Mouse (Mus musculus) CD4-positive, CD25-positive, alpha-beta regulatory T cell, adult 9 weeks (primary cell): ENCODE data around the gene Catsperz. TPM values are rescaled to one million over a fixed set of nuclear protein-coding genes. Genes with fewer than 3 reads are reported as not detected.

Experiments
- polyA plus RNA-seq: library from polyadenylated mRNA; unstranded; fragments of 100-300 nt; shearing (Covaris generic); gene quantifications from one replicate; pipeline ENCODE4 v1.2.1, GENCODE M21; 2017

Catsperz gene
- not detected for polyA plus RNA-seq

GRCm38 (mm10) chr19:6925307-6925573 is at the start of gene Catsperz:
Gene Catsperz, minus strand, starts transcription at chr19:6925380.

DNA sequence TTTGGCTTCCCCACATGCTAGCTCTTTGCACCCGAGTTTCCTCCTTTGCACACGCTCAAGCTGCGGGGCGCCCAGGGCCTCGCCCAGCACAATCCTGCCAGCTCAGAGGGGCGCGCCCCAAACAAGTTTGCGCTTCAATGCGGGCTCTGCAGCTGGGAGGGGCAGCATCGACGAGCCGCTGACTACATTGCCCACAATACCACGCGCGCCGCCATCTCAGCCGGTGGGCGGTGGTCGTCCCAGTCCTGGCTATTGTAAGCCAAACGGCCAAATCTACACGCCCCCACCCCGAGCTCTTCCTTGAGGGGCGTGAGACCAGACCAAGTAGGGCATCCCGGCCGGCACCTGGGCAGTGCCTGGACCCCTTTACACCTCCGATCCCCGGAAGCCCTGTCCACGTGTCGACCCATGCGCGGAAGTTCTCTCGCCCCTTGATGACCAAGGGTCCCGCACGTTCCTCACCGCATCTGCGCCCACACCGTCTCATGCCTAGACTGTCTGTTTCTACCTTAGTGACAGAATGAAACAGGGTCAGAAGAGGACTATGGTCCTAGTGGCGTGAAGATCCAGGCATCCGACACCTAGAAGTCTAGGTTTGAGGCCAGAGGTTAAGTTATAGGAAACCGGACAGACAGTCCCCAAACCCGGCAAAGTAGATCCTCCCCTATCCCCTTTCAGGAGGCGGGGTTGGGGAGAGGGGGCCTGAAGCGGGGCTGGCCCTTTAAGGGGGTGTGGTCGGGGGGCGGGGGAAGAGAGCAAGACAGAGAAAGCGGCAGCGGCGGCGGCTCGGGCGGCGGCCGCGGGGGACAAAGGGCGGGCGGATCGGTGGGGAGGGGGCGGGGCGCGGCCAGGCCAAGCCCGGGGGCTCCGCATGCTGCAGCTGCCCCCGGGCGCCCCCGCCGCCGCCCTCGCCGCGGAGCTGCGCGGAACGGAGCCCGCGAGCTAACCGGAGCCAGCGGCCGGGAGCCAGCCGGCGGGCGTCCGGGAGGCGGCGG is 49.3 kb upstream of the Catsperz start, which contains the start of gene Ppp1r14b:
Ppp1r14b (plus strand) TSS at position 758 of the 995 bp plus-strand sequence.

GRCm38 (mm10) chr19:6942249-6942691 is 17.1 kb upstream of the Catsperz start, which contains the start of gene Gpr137:
Gene Gpr137, minus strand, starts transcription at chr19:6942480.

DNA sequence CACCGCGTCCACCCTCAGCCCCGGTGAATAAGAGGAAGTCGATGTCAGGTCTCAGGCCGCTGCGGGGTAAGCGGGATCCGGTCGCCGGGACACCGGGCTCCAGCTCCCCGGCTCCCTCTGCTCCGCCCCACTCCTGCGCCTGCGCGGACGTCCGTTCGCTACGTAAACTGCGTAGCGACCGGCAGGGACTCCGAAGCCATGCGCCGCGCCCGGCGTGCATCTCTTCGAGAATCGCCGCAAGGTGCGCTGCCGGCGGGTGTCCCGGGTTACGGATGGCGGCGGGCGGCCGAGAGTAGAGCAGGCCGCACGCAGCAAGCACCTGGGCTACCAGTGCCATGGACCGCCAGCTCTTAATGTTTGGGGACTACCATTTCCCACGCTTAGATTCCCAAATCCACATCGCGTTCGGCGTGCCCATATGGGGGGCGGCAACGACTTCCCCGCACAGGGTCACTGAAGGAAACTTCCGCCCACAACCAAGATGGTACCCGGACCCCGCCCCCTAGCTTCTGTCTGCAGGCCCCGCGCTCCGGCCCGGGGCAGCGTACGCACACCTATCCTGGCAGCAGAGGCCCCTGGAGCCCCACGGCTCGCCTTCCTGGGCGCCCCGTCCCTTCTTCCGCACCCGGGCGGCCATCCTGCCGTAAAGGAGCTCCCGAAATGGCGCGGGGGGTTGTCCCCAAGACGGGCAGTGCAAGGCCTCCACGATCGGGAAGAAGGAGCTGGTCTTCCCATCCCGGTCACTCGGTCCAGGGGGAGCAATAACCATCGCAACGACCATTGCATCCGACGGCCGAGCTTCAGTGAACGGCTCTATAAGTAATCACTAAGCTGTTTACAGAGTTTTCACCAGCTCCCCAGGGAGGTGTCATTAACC is 16.4 kb upstream of the Catsperz start, which contains the start of gene Bad:
Bad (plus strand) TSS at position 490 of the 877 bp plus-strand sequence.

GRCm38 (mm10) chr19:6934195-6934977 is 9.2 kb upstream of the Catsperz start, which contains the start of gene Kcnk4:
Gene Kcnk4, minus strand, starts transcription at chr19:6934515.

GRCm38 (mm10) chr19:6921647-6922567 is 3.3 kb downstream of the Catsperz start, which contains the start of gene Esrra:
Gene Esrra, minus strand, starts transcription at chr19:6921813.

DNA sequence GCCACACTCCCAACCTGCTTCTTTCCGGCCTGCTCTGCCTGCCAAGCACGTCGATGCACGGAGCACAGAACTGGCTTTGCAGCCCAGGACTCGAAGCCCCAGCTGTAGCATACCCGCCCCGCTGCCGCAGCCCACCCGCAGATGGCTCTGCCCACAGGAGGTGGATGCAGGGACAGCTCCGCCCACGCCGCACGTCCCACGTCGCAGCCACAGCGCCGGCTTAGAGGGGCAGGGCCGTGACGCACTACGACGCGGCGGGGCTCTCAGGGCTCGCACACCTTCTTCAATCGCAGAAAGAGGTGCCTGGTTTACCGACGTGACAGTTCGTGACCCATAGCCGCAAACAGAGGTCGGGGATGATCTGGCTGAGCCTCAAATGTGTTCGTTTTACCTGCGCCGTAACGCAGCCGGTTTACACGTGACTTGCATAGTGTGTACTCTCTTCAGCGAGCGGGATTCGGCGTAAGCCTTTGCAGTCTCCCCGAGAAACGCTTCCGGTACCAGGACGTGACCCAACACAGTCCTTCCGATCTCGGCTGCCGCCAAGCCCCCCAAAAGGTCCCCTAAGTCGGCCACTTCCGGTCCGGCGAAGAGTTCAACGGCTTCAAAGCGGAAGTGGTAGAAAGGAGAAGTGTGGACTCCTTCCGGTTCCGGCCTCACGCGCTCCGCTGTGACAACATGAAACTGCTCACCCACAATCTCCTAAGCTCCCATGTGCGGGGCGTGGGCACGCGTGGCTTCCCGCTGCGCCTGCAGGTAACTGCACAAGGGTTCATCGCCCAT is 15.5 kb downstream of the Catsperz start, which contains the start of the genes Trmt112 and Prdx5:
Trmt112 (plus strand) TSS at position 192 of the 783 bp plus-strand sequence.
Prdx5 (minus strand) TSS at position 600 of the 783 bp plus-strand sequence.

Other genes starting within 250 kb of the Catsperz start
- 31.3 TPM for gene Rps6ka4, start 84.7 kb downstream of the Catsperz start, polyA plus RNA-seq
- 48.7 TPM for gene Ccdc88b, start 67.2 kb downstream of the Catsperz start, polyA plus RNA-seq
- 234 TPM for gene Trmt112, start 15.7 kb downstream of the Catsperz start, polyA plus RNA-seq
- 267 TPM for gene Prdx5, start 15.3 kb downstream of the Catsperz start, polyA plus RNA-seq
- 6.6 TPM for gene Esrra, start 3.6 kb downstream of the Catsperz start, polyA plus RNA-seq
- gene Kcnk4, start 9.1 kb upstream of the Catsperz start, polyA plus RNA-seq, result not detected
- gene Bad, start 16.5 kb upstream of the Catsperz start, polyA plus RNA-seq, result 43.9 TPM
- gene Gpr137, start 17.1 kb upstream of the Catsperz start, polyA plus RNA-seq, result 17.8 TPM
- 32.3 TPM for gene Ppp1r14b, start 49.6 kb upstream of the Catsperz start, polyA plus RNA-seq
- 7.2 TPM for gene Plcb3, start 51.1 kb upstream of the Catsperz start, polyA plus RNA-seq
- 53.6 TPM for gene Fkbp2, start 55.1 kb upstream of the Catsperz start, polyA plus RNA-seq
- gene Vegfb, start 62.3 kb upstream of the Catsperz start, polyA plus RNA-seq, result 1.2 TPM
- gene Dnajc4, start 67.2 kb upstream of the Catsperz start, polyA plus RNA-seq, result 66.9 TPM
- gene Nudt22, start 70.7 kb upstream of the Catsperz start, polyA plus RNA-seq, result 38.9 TPM
- gene Trpt1, start 70.8 kb upstream of the Catsperz start, polyA plus RNA-seq, result 8.5 TPM
- 429 TPM for gene Fermt3, start 94.1 kb upstream of the Catsperz start, polyA plus RNA-seq
- gene Stip1, start 114.6 kb upstream of the Catsperz start, polyA plus RNA-seq, result 157 TPM
- gene Macrod1, start 131.4 kb upstream of the Catsperz start, polyA plus RNA-seq, result 2.8 TPM
- 0.05 TPM for gene Flrt1, start 180.3 kb upstream of the Catsperz start, polyA plus RNA-seq